Mouse (Mus musculus): ENCODE results near the gene B430218F22Rik. TPM values are rescaled to one million over a fixed set of nuclear protein-coding genes. Genes with fewer than 3 reads are reported as not detected.
A peak's percentile ranks its signal among the peaks of the same experiment; 100 is the strongest.
"Not testable (repeated sequence)": the region's sequence is repeated elsewhere in the genome, so short reads cannot be mapped to it uniquely, and the experiment has no call there.

B430218F22Rik gene
- total RNA-seq (2018; cell fraction: chromatin; rRNA removed), result not detected
- total RNA-seq (2018; cell fraction: cytosol; rRNA removed), result under 1 TPM in 16 of 26 experiments, not detected in 10; 0.09 to 0.37 (median 0.15) TPM
- under 1 TPM in 1 of 26 experiments, not detected in 25; 0.42 TPM for total RNA-seq (2018; cell fraction: nucleus; rRNA removed)
- not detected in 3 replicates for polyA plus RNA-seq (2018)

GRCm38 (mm10) chr13:118386511-118387447, at the start of gene B430218F22Rik, which contains the start of gene Mrps30:
TSS of gene B430218F22Rik (plus strand) at chr13:118386630.
TSS of gene Mrps30 (minus strand) at chr13:118387252.
- Histone ChIP-seq H3K4me3 (ENCODE audit: inconsistent target) (peak within 1 kb of the TSS; percentile 60), H3K36me3 (ENCODE audit: inconsistent target) (peaks cover 20% of the 10 kb centered on the region), H3K79me2 (ENCODE audit: inconsistent target) (peaks cover 19% of the 10 kb centered on the region), H3K27ac (no peak within 1 kb of the TSS)
- 1% methylated on average over 93 of the region's 93 CpGs for WGBS (ENCODE audit: missing documents)

- Histone ChIP-seq H3K36me3 (ENCODE audit: inconsistent target) (no peaks in the 10 kb centered on the region), H3K79me2 (ENCODE audit: inconsistent target) (no peaks in the 10 kb centered on the region), H3K4me3 (ENCODE audit: inconsistent target) (no peak overlapping the region), H3K27ac (no peak overlapping the region)
- WGBS (ENCODE audit: missing documents), result 23% methylated on average over 10 of the region's 10 CpGs
Observed at GRCm38 (mm10) chr13:118350257-118350656, 36.2 kb upstream of the B430218F22Rik start.

GRCm38 (mm10) chr13:118350870-118351269, 35.6 kb upstream of the B430218F22Rik start:
- Histone ChIP-seq H3K27ac (no peak overlapping the region), H3K36me3 (ENCODE audit: inconsistent target) (no peaks in the 10 kb centered on the region), H3K4me3 (ENCODE audit: inconsistent target) (no peak overlapping the region), H3K79me2 (ENCODE audit: inconsistent target) (no peaks in the 10 kb centered on the region)
- WGBS (ENCODE audit: missing documents), result 94% methylated on average over 10 of the region's 10 CpGs

- WGBS (ENCODE audit: missing documents), result 91% methylated on average over 6 of the region's 6 CpGs
- Histone ChIP-seq H3K27ac (no peak overlapping the region), H3K4me3 (ENCODE audit: inconsistent target) (no peak overlapping the region), H3K36me3 (ENCODE audit: inconsistent target) (no peaks in the 10 kb centered on the region), H3K79me2 (ENCODE audit: inconsistent target) (no peaks in the 10 kb centered on the region)
Observed at GRCm38 (mm10) chr13:118363342-118363741, 23.1 kb upstream of the B430218F22Rik start.

GRCm38 (mm10) chr13:118365774-118366173, 20.7 kb upstream of the B430218F22Rik start:
- H3K27ac ChIP-seq, result no peak overlapping the region
- no peaks in the 10 kb centered on the region for H3K36me3 ChIP-seq (ENCODE audit: inconsistent target)
- H3K4me3 ChIP-seq (ENCODE audit: inconsistent target), result no peak overlapping the region
- WGBS (ENCODE audit: missing documents), result 38% methylated on average over 1 of the region's 1 CpGs
- no peaks in the 10 kb centered on the region for H3K79me2 ChIP-seq (ENCODE audit: inconsistent target)

GRCm38 (mm10) chr13:118372871-118373270, 13.6 kb upstream of the B430218F22Rik start:
- H3K27ac ChIP-seq, result no peak overlapping the region
- no peaks in the 10 kb centered on the region for H3K79me2 ChIP-seq (ENCODE audit: inconsistent target)
- no peaks in the 10 kb centered on the region for H3K36me3 ChIP-seq (ENCODE audit: inconsistent target)
- H3K4me3 ChIP-seq (ENCODE audit: inconsistent target), result no peak overlapping the region
- 95% methylated on average over 4 of the region's 4 CpGs for WGBS (ENCODE audit: missing documents)

GRCm38 (mm10) chr13:118379155-118379554, 7.3 kb upstream of the B430218F22Rik start:
- Histone ChIP-seq H3K4me3 (ENCODE audit: inconsistent target) (no peak overlapping the region), H3K36me3 (ENCODE audit: inconsistent target) (peaks cover 34% of the 10 kb centered on the region), H3K79me2 (ENCODE audit: inconsistent target) (no peaks in the 10 kb centered on the region), H3K27ac (no peak overlapping the region)
- WGBS (ENCODE audit: missing documents), result 75% methylated on average over 1 of the region's 1 CpGs

GRCm38 (mm10) chr13:118380381-118380780, 6.0 kb upstream of the B430218F22Rik start:
- Histone ChIP-seq H3K4me3 (ENCODE audit: inconsistent target) (no peak overlapping the region), H3K27ac (no peak overlapping the region), H3K79me2 (ENCODE audit: inconsistent target) (peaks cover 7% of the 10 kb centered on the region), H3K36me3 (ENCODE audit: inconsistent target) (peaks cover 34% of the 10 kb centered on the region)
- WGBS (ENCODE audit: missing documents), result 92% methylated on average over 10 of the region's 10 CpGs

GRCm38 (mm10) chr13:118387448-118387801, 995 bp downstream of the B430218F22Rik start:
- Histone ChIP-seq H3K79me2 (ENCODE audit: inconsistent target) (peaks cover 19% of the 10 kb centered on the region), H3K4me3 (ENCODE audit: inconsistent target) (peak overlapping the region; percentile 60), H3K36me3 (ENCODE audit: inconsistent target) (peaks cover 15% of the 10 kb centered on the region)
- WGBS (ENCODE audit: missing documents), result 7% methylated on average over 10 of the region's 10 CpGs
- not testable (repeated sequence) for H3K27ac ChIP-seq

GRCm38 (mm10) chr13:118395803-118396202, 9.4 kb downstream of the B430218F22Rik start:
- 85% methylated on average over 3 of the region's 3 CpGs for WGBS (ENCODE audit: missing documents)
- no peaks in the 10 kb centered on the region for H3K79me2 ChIP-seq (ENCODE audit: inconsistent target)
- no peaks in the 10 kb centered on the region for H3K36me3 ChIP-seq (ENCODE audit: inconsistent target)
- no peak overlapping the region for H3K4me3 ChIP-seq (ENCODE audit: inconsistent target)
- no peak overlapping the region for H3K27ac ChIP-seq

- H3K79me2 ChIP-seq (ENCODE audit: inconsistent target), result no peaks in the 10 kb centered on the region
- WGBS (ENCODE audit: missing documents), result 89% methylated on average over 6 of the region's 6 CpGs
- H3K4me3 ChIP-seq (ENCODE audit: inconsistent target), result no peak overlapping the region
- H3K36me3 ChIP-seq (ENCODE audit: inconsistent target), result no peaks in the 10 kb centered on the region
- no peak overlapping the region for H3K27ac ChIP-seq
Observed at GRCm38 (mm10) chr13:118400340-118400739, 13.9 kb downstream of the B430218F22Rik start.

GRCm38 (mm10) chr13:118403544-118403943, 17.1 kb downstream of the B430218F22Rik start:
- Histone ChIP-seq H3K36me3 (ENCODE audit: inconsistent target) (no peaks in the 10 kb centered on the region), H3K27ac (no peak overlapping the region), H3K4me3 (ENCODE audit: inconsistent target) (no peak overlapping the region), H3K79me2 (ENCODE audit: inconsistent target) (no peaks in the 10 kb centered on the region)

GRCm38 (mm10) chr13:118411297-118411992, 25.0 kb downstream of the B430218F22Rik start:
- Histone ChIP-seq H3K4me3 (ENCODE audit: inconsistent target) (no peak overlapping the region), H3K79me2 (ENCODE audit: inconsistent target) (no peaks in the 10 kb centered on the region), H3K36me3 (ENCODE audit: inconsistent target) (no peaks in the 10 kb centered on the region), H3K27ac (no peak overlapping the region)
- 90% methylated on average over 6 of the region's 6 CpGs for WGBS (ENCODE audit: missing documents)

GRCm38 (mm10) chr13:118418163-118418562, 31.7 kb downstream of the B430218F22Rik start:
- no peaks in the 10 kb centered on the region for H3K79me2 ChIP-seq (ENCODE audit: inconsistent target)
- WGBS (ENCODE audit: missing documents), result 94% methylated on average over 4 of the region's 4 CpGs

GRCm38 (mm10) chr13:118420408-118420807, 34.0 kb downstream of the B430218F22Rik start:
- H3K4me3 ChIP-seq (ENCODE audit: inconsistent target), result no peak overlapping the region
- H3K27ac ChIP-seq, result peak overlapping the region; percentile 19
- H3K36me3 ChIP-seq (ENCODE audit: inconsistent target), result no peaks in the 10 kb centered on the region
- no peaks in the 10 kb centered on the region for H3K79me2 ChIP-seq (ENCODE audit: inconsistent target)
- WGBS (ENCODE audit: missing documents), result 0% methylated on average over 1 of the region's 1 CpGs

More at GRCm38 (mm10) chr13:118418163-118418562, 31.7 kb downstream of the B430218F22Rik start:
- Histone ChIP-seq H3K4me3 (ENCODE audit: inconsistent target) (no peak overlapping the region), H3K27ac (no peak overlapping the region), H3K36me3 (ENCODE audit: inconsistent target) (no peaks in the 10 kb centered on the region)
